Mouse (Mus musculus) NIH3T3 (cell line): ENCODE data around the gene Anapc7.
"Not testable (repeated sequence)": the region's sequence is repeated elsewhere in the genome, so short reads cannot be mapped to it uniquely, and the experiment has no call there.

Experiments used
- DNase-seq: peaks from one replicate; pipeline ENCODE4 v3.0.0-alpha.2; 2012; ENCODE audit warnings: low read depth

The Anapc7 gene

DNA sequence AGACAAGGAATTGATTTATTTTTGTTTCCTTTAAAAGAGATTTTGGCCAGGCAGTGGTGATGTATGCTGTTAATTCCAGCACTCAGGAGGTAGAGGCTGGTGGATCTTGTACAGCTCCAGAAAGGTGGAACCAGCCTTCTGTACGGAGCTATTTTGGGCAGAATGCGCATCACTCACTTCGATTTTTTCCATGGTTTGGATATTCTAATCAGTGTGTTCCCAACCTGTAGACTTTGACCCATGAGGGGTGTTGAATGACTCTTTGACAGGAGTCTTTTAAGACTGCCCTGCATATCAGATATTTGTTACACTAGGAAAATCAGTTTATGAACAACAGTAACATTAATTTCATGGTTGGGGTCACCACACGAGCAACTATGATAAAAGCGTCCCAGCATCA lies 29.8 kb downstream of the Anapc7 start:
- DNase-seq, result no peak

DNA sequence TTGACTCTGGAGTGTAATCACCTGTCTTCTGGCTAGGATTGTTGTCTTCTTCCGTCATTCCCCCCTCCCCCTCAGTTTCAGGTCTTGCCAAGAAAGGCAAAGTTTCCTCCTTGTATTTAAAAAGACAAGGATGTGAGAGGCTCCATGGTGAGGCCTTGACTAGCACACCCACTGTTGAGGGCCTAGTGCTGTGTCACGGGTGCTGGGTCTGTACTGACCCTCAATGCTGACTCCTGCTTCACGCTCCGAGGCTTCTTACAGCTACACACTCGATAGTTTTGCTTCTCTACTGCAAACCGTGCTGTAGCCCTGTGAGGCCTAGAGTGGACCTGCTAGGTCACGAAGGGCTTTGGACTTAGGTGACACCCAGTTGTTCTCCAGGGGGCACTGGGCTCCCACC lies 30.7 kb downstream of the Anapc7 start:
- DNase-seq, result no peak

DNA sequence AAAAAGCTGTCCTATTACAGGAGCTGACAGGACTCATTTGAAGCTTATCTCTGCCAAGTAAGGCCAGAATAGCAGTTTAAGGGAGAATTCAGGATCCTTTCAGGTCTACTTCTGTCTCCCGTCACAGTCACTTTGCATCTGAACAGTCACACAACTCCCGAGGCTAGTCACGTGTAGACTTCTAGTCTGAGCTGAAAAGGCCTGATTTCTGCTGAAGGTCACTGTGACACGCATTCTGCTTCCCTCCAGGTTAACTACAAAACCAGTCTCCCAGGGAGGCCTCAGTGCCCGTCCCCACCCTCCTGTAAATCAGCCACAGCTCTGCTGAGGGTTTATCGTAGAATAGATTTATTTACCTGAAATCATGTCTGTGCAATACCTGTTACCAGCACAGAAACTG lies 31.7 kb downstream of the Anapc7 start:
- DNase-seq, result no peak

DNA sequence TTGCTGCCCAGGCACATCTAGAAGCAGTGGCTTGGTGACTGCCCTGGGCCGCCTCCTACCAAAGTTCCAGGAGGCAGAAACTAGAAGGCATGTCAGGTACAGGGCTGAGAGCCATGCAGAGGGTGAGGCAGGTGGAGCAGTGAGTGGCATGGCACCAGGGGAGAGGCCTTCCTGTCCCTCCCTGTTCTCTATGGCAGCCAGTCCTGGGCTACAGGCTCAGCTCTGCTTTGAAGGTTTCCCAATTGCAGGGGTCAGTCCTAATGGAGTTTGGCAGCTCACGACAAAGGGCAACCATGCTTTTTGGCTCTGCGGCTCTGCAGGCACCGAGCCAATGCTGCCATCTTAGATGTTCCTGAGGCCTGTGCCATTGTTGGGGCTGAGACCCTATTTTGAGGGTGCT lies 32.9 kb downstream of the Anapc7 start:
- DNase-seq, result no peak

DNA sequence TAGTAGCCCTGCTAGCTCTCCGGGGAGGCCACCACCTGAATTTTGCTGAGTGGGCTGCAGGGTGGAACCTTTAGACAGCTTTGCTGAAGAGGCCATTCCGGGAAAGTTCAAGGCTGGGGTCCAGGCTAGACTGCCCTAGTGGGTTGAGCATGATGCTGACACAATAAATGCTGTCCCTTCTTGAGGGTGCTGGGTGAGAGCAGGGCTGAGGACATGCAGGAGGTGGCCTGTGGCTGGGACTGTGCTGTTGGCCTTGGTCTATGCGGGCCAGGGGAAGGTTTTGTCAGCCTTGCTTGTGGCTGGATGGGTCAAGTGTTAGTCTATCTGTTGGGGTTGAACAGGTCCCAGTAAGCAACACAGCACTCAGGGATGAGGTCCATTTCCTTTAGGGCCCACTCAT lies 33.4 kb downstream of the Anapc7 start:
- DNase-seq, result no peak

DNA sequence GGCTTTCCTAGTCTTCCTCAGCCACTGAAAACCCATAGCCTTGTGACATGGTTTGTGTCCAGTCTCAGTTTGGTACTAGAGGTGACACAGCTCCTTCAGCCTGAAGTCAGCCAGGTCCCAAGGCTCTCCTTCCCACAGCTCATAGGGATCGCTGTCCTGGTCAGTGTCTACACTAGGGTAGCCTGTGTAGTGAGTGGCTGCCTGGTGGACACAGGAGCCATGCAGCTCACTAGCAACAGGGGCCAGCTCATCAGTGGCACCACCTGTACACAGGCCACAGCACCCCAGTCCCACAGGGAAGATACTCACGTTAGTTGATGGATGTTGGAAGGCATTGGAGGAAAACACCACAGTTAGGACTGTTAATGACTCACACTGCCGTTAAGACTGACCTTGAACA lies 34.1 kb downstream of the Anapc7 start:
- no peak for DNase-seq

DNA sequence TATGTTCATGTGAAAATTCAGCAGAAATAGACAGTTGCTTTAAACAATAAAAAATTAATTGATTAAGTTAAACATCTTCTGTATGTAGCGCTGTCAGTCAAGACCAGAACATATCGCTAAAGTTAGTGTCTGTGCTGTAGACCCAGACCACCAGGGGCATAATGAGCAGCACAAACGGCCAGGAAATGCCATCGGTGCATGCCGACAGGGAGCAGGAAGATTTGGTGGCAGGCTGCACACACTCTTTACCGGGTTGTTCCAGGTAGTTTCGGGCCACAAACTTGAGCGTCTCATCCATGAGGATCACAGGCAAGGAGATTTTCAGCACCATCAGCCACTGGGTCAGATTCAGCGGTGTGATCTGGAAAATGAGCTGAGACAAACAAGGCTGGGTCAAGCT lies 35.6 kb downstream of the Anapc7 start:
- DNase-seq, result not testable (repeated sequence)

DNA sequence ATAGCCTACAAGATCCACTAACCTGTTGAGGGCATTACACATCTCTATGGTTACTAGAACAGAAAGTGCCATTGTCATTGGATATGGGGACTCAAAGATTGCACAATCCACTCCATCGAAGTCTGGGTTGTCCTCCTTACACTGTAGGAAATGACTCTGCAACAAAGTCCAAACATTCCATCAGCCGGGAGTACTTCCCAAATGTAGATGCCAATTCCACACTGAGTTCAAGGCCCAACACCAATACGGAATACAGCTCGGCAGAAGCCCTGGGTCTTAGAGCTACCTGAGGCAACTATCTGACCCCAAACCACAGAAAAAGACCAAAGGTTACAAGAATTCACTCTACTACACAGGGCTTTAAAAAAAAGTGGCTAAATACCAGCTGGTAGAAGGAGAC lies 36.6 kb downstream of the Anapc7 start:
- DNase-seq, result no peak

DNA sequence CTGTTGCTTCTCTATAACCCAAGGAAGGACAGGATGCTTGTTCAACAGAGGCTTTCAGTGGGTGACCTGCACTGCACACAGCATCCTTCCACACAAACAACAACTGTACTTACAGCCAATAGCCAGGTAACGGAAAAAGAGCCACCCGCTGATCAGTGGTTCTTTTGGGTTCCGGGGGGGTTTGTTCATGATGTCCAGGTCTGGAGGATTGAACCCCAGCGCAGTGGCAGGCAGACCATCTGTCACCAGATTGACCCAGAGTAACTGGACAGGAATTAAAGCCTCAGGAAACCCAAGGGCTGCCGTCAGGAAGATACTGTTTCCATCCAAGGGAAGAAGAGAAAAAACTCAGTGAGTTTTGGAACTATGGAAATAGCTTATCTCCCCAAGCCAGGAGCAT lies 37.8 kb downstream of the Anapc7 start:
- no peak for DNase-seq

DNA sequence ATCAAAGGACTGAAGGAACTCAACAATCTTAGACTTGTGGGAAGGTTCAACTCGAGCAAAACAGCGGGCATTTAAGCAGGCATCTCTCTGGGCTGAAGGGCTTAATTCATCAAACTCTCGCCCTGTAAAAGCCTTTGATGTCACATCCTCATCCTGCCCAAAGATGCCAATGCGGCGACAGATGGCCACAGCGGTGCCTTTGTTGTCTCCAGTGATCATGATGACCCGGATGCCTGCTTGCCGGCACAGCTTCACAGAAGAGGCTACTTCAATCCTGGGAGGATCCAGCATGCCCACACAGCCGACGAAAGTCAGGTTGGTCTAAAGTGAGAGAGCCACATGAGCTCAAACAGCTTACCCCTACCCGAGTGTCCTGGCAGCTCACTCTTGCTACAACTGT lies 39.2 kb downstream of the Anapc7 start:
- no peak for DNase-seq

DNA sequence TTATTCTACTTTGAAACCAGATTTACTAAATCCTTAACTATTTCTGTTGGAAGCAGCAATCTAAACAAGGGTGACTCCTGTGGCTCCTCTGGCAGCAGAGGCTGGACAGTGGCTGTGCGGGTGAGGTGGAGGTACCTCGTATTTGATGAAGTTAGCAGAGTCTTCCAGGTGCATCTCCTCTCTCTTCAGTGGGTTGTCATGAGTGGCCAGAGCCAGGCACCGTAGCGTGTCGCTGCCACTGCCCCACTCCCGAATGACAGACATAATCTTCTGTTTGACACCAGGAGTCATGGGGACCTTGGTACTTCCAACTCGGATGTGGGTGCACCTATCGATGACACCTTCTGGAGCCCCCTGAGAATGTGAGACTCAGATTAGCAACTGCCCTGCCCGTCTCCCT lies 39.9 kb downstream of the Anapc7 start:
- no peak for DNase-seq

DNA sequence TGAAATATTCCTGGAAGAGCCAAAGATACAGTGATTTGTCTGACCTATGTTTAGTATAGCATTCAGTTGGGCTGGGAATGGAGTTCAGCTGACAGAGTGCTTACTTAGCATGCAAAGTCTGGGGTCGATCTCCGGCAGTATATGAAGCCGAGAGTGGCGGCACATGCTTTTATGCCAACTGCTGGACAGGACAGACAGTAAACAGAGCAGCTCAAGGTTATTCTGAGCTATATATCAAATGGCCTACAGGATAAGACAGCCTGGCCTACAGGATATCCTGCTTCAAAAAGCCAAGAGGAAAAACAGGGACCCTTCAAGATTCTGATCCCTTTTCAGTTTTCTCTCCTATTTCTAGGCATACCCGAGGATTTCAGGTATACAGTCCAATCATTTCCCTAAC lies 50.2 kb downstream of the Anapc7 start:
- no peak for DNase-seq

DNA sequence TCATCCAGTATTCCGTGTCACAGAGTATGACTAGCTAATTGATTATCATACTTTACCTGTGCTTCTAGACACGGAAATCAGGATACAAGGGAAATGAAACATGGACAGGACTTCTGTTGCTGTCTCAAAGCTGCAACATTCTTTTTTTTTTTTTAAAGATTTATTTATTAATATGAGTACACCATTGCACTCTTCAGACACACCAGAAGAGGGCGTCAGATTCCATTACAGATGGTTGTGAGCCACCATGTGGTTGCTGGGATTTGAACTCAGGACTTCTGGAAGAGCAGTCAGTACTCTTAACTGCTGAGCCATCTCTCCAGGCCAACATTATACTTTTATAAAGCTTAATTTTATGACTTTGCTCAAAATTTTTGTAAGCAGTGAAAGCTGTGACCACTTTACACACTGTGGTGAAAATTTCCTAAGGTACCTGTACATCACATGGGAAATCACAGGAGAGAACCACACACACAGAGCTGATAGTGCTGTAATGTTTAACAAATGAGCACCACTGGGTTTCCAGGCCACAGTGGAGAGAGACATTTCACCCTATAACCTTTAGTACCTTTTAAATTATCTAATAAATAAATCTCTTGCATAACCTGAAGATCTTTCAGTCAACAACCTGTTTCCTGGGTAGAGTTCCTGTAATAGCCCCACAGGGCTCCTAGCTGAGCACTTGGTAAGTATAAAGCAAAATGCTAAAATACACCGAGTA lies 53.3 kb downstream of the Anapc7 start:
- no peak for DNase-seq

DNA sequence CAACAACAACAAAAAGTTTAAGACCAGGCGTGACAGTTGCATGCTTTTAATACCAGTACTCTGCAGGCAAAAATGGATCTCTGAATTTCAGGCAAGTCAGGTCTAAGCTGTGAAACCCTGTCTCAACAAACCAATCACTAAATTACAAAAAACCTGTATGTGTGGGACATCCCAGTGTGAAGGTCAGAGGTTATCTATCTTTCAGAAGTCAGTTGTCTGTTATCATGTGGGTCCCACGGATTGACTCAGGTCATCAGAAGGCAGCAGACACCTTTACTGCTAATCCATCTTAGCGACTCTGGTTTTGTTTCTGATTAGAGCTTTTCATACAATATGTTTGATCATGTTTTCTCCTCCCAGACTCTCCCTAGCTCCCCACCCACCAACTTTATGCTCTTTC lies 54.6 kb downstream of the Anapc7 start:
- no peak for DNase-seq

DNA sequence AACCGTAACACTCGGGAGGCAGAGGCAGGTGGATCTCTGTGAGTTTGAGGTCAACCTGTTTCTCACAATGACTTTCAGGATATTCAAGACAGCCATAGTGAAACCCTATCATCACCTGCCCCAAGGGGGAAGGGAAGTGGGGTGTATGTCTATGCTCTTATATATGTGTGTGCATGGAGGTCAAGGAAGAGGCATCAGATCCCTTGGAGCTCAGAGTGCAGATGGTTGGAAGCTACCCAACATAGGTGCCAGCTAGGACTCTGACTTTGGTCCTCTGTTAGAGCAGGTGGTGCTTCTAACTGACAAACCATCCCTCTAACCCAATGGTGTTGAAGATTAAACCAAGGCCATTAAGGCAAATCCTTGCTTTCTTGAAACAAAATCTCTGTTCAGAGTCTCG lies 56.0 kb downstream of the Anapc7 start:
- DNase-seq, result no peak

DNA sequence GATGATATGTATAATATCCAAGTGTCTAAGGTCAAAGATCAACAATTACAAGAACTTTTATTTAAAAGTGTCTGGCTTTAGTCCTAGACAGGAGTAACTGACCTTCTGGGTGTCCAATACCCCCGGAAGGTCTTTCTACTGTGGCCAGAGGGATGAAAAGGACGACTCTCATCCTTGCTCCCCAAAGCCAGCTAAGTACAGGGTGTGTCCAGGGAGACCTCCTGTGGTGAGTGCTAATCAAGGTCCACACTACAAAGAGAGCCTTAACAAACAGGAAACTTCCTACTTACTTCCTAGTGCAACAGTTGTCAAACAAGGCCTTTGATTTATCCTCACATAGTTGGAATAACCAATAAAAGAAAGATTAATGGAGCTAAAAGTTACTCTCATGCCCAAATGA lies 57.6 kb downstream of the Anapc7 start:
- no peak for DNase-seq

DNA sequence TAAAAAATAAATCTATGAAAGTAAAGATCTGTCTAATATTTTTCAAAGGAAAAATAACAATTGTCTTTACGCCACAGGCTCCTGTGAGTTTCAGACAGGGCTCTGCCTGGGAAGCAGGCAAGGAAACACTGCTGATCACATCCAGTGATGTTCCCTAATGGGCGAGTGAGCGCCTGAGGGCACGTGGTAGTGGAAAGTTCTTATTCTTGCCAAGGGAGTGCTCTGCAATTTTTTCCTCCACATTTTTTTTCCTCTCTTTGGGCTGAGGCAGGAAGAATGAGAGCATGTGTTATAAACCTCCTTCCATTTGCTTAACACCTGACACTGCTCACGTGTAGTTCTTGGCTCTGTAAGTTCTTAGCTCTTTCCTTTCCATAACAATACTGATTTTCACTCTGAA lies 60.4 kb downstream of the Anapc7 start:
- peak; percentile 50 for DNase-seq

DNA sequence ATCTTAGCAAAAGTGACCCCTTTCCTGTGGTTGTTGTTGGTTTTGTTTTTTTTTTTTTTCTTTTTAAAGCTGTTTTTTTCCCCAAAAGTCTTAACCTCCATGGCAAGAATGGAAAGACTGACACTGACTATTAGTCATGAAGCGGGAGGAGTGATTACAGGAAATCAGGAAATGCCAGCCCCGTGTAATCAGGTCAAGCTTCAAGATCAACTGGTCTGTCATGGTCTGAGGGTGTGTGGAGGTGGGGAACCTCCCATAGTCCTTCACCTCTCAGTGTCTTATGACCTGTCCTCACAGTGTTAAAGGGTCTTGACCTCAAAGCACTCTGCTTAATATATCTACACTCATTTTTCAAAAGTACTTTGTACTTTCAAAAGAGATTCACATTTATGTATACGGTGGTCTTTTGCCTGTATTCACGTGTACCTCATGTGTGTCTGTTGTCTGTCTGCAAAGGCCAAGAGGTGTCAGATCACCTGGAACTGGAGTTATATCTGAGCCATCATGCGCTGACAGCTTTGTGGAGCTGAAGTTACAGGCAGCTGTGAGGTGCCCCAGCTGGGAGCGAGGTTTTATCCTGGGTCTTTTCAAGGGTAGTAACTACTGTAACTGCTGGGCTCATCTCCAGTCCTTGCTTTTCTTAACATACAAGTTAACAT lies 61.4 kb downstream of the Anapc7 start:
- peak; percentile 20 for DNase-seq

DNA sequence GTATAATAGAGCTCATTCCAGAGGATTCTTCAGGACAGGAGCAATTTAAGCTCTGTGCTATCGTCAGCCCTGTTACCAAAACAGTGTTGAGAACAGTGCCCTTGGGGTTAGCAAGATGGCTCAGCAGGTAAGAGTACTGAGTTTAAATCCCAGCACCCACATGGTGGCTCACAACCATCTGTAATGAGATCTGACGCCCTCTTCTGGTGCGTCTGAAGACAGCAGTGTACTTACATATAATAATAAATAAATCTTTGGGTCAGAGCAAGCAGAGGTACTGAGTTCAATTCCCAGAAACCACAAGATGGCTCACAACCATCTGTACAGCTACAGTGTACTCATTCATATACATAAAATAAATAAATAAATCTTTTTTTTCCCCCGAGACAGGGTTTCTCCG lies 64.8 kb downstream of the Anapc7 start:
- not testable (repeated sequence) for DNase-seq

DNA sequence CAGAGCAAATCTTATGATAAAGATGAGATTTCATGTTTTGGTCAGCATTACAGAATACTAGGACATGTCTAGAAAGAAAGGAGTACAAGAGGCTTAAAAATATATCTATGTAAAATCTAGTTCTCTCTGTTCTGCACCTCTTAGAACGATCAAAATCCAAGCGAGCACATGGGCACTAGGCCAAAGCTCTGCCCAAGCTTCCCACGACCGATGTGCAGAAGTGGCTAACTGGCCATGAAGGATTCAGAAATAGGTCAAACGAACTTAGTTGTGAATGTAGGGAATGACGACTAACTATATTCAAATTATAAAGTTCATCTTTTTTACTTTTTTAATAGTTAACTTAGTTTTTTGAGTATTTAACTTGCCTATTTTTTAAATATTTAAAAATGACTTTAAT lies 66.3 kb downstream of the Anapc7 start:
- no peak for DNase-seq

DNA sequence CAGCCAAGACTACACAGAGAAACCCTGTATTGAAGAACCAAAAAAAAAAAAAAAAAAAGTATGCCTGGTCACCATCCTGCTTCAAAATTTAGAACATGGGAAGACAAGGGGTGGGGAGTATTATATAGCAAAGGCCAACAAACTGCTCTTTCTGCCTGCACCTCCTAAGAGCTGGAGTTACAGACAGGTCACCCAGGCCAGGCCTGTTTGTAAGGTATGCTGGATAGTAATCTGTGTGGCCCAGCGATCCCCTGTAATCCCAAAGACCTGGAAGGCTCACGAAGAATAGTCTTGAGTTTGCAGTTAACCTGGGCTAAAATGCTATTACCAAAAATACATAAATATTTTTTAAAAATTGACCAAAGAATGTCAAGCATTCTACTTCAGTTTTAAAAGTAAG lies 68.7 kb downstream of the Anapc7 start:
- DNase-seq, result no peak

DNA sequence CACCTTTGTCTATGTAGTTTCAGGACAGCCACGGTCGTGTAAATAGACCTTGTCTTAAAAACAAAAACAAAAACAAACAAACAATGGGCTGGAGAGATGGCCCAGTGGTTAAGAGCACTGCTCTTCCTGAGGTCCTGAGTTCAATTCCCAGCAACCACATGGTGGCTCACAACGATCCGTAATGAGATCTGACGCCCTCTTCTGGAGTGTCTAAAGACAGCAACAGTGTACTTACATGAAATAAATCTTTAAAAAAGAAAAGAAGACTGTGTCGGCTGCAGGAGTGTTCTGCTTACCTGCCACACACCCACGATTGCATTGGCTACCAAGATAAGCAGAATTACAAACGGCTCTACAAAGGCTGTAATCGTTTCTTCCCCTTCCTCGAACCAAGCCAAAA lies 69.9 kb downstream of the Anapc7 start:
- no peak for DNase-seq

DNA sequence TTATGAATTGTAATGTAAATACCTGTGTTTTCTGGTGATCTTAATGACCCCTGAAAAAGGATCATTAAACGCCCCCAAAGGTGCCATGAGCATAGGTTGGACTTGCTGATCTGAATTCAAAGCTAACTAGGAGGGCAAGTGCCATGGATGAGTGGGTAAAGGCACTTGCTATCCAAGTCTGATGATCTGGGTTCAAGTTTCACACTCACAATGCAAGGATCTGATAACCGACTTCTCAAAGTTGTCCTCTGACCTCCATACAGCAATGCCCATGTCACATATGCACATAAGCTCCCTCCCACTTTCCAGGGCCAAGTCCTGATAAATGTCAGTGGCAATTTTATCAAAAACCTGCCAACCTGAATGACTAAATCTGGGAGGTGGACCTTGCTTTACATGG lies 71.5 kb downstream of the Anapc7 start:
- DNase-seq, result no peak

DNA sequence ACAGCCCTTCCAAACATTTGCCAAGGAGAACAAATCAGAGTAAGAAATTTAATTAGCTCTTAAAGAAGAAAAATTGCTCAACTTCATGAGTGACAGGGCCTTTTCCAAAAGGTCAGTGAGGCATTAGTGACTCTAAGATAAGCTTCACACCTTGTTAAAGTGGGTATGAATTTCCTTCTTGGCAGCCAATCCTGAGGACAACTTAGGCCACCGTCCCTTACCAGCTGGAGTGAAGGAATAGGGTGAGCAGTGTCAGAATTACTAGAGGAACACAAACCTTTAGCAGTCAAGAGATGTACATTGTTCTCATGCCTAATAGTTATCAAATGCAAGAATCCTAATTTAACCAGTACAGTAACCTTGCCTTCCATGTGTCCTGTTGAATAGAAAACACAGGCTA lies 73.0 kb downstream of the Anapc7 start:
- no peak for DNase-seq
